Mouse (Mus musculus) limb, embryonic 14.5 days (tissue): ENCODE data around the gene Ncln. TPM values are rescaled to one million over a fixed set of nuclear protein-coding genes. Genes with fewer than 3 reads are reported as not detected.

Source experiments
- ATAC-seq: fragments of 200-750 bp; cut with Nextera tagmentation; 2 replicates; pipeline ENCODE4 v1.8.0; 2017; ENCODE audit warnings: low read depth, moderate number of reproducible peaks, moderate TSS enrichment; ENCODE audit not compliant: low FRiP score
- DNase-seq: peaks from one replicate; pipeline ENCODE4 v3.0.0-alpha.2; 2015; ENCODE audit warnings: low spot score
- H3K27ac ChIP-seq: fragments of 300-500 bp; sonication (generic); replicated peaks from 2 replicates; pipeline ENCODE4 v1.5.1; 2014; ENCODE audit warnings: low read depth, mild to moderate bottlenecking, low read length, moderate library complexity, mixed read lengths
- H3K27me3 ChIP-seq: fragments of 300-500 bp; sonication (generic); 2 replicates; pipeline ENCODE4 v1.6.1; 2014; ENCODE audit warnings: low read length, mixed read lengths; ENCODE audit not compliant: control insufficient read depth, insufficient read depth
- H3K36me3 ChIP-seq: fragments of 300-500 bp; sonication (generic); 2 replicates; pipeline ENCODE4 v1.6.1; 2014; ENCODE audit warnings: mild to moderate bottlenecking, low read length, moderate library complexity, mixed read lengths; ENCODE audit not compliant: control insufficient read depth, insufficient read depth
- H3K4me1 ChIP-seq: fragments of 300-500 bp; sonication (generic); 2 replicates; pipeline ENCODE4 v1.6.1; 2014; ENCODE audit warnings: antibody characterized with exemption, low read length, mixed read lengths; ENCODE audit not compliant: control insufficient read depth, insufficient read depth
- H3K4me2 ChIP-seq: fragments of 300-500 bp; sonication (generic); replicated peaks from 2 replicates; pipeline ENCODE4 v1.6.1; 2014; ENCODE audit warnings: low read depth, mild to moderate bottlenecking, low read length, moderate library complexity; ENCODE audit not compliant: severe bottlenecking
- H3K4me3 ChIP-seq: fragments of 300-500 bp; sonication (generic); replicated peaks from 2 replicates; pipeline ENCODE4 v1.5.1; 2014; ENCODE audit warnings: low read length
- H3K9ac ChIP-seq: fragments of 300-500 bp; sonication (generic); 2 replicates; pipeline ENCODE4 v1.6.1; 2014; ENCODE audit warnings: mild to moderate bottlenecking, low read depth, low read length, moderate library complexity; ENCODE audit not compliant: severe bottlenecking
- H3K9me3 ChIP-seq: fragments of 300-500 bp; sonication (generic); 2 replicates; pipeline ENCODE4 v1.6.1; 2016; ENCODE audit warnings: low read length; ENCODE audit not compliant: control insufficient read depth
- POLR2A ChIP-seq: fragments of 200-500 bp; IDR thresholded peaks from 2 replicates; pipeline ENCODE4 v1.8.0; 2012; ENCODE audit warnings: inconsistent platforms, mild to moderate bottlenecking, moderate library complexity, borderline replicate concordance; ENCODE audit not compliant: insufficient read depth, insufficient read length; ENCODE audit errors: extremely low read depth
- WGBS: fragments of 180-500 bp; shearing (Covaris S2); extraction: QIAGEN DNeasy Blood & Tissue Kit; methylation state at CpG from one replicate; pipeline ENCODE4 v1.1.7; 2014; 5-methylcytosine and 5-hydroxymethylcytosine counted together
- polyA plus RNA-seq, 2 experiments: library from polyadenylated mRNA; depleted of rRNA in 1 of 2; stranded (reverse) in 1 of 2; unstranded in 1 of 2; fragments of >200 nt; fragmentation: Nextera tagmentation in 1 of 2; extraction: Ambion mirVana in 1 of 2; gene quantifications; 2 replicates each; pipeline versions ENCODE4 v1.2.1 to v1.2.3; 2012 to 2014

The Ncln gene
- polyA plus RNA-seq, 2 experiments, result 76.4 to 218 TPM

GRCm38 (mm10) chr10:81482533-81482889 is 13.7 kb downstream of the Ncln start, which contains the start of gene Celf5:
Gene Celf5, minus strand, starts transcription at chr10:81482709.
- no peak for TF ChIP-seq POLR2A
- ATAC-seq (peak; percentile 53), DNase-seq (no peak)
- H3K27ac ChIP-seq, result no peak within 1 kb of the TSS
- peak within 1 kb of the TSS; percentile 55 for H3K9ac ChIP-seq
- H3K4me2 ChIP-seq, result peak within 1 kb of the TSS; percentile 83
- H3K36me3 ChIP-seq, result peaks cover 13% of the 10 kb centered on the region
- H3K4me3 ChIP-seq, result peak within 1 kb of the TSS; percentile 48
- H3K27me3 ChIP-seq, result peaks cover 20% of the 10 kb centered on the region
- 1% methylated on average over 25 of the region's 36 CpGs for WGBS
- no peaks in the 10 kb centered on the region for H3K4me1 ChIP-seq
- no peaks in the 10 kb centered on the region for H3K9me3 ChIP-seq

- H3K4me1 ChIP-seq, result no peaks in the 10 kb centered on the region
- DNase-seq (no peak), ATAC-seq (0 out of 2 replicates have a peak, but pooled peaks have one; percentile 3)
- peak overlapping the region; percentile 48 for H3K4me3 ChIP-seq
- no peak for TF ChIP-seq POLR2A
- peaks cover 6% of the 10 kb centered on the region; the same call in 1 of the 2 replicates for H3K36me3 ChIP-seq
- H3K9ac ChIP-seq, result peak overlapping the region; percentile 55
- 3% methylated on average over 35 of the region's 35 CpGs for WGBS
- H3K9me3 ChIP-seq, result no peaks in the 10 kb centered on the region
- no peak overlapping the region for H3K27ac ChIP-seq
- peak overlapping the region; percentile 83 for H3K4me2 ChIP-seq
- H3K27me3 ChIP-seq, result peaks cover 20% of the 10 kb centered on the region
These were observed 14.3 kb downstream of the Ncln start for GRCm38 (mm10) chr10:81481605-81482532.

GRCm38 (mm10) chr10:81474461-81474860 is 21.7 kb downstream of the Ncln start:
- TF ChIP-seq POLR2A, result no peak
- Histone ChIP-seq H3K36me3 (no peaks in the 10 kb centered on the region), H3K4me1 (no peaks in the 10 kb centered on the region), H3K27me3 (peaks cover 44% of the 10 kb centered on the region), H3K27ac (no peak overlapping the region), H3K4me3 (no peak overlapping the region), H3K9ac (no peak overlapping the region), H3K9me3 (no peaks in the 10 kb centered on the region), H3K4me2 (no peak overlapping the region)
- 72% methylated on average over 10 of the region's 10 CpGs for WGBS
- DNase-seq, result no peak
- ATAC-seq, result no peak

GRCm38 (mm10) chr10:81473003-81473451 is 23.2 kb downstream of the Ncln start:
- peaks cover 46% of the 10 kb centered on the region for H3K27me3 ChIP-seq
- 1% methylated on average over 20 of the region's 22 CpGs for WGBS

GRCm38 (mm10) chr10:81472403-81473002 is 23.7 kb downstream of the Ncln start:
- Histone ChIP-seq H3K9ac (no peak overlapping the region), H3K9me3 (no peaks in the 10 kb centered on the region), H3K4me3 (no peak overlapping the region), H3K4me2 (no peak overlapping the region), H3K27ac (no peak overlapping the region), H3K27me3 (peaks cover 50% of the 10 kb centered on the region), H3K36me3 (no peaks in the 10 kb centered on the region), H3K4me1 (no peaks in the 10 kb centered on the region)
- DNase-seq (no peak), ATAC-seq (no peak)
- WGBS, result 7% methylated on average over 15 of the region's 18 CpGs
- no peak for TF ChIP-seq POLR2A

More at GRCm38 (mm10) chr10:81473003-81473451, 23.2 kb downstream of the Ncln start:
- ATAC-seq, result no peak
- no peak for DNase-seq
- Histone ChIP-seq H3K36me3 (no peaks in the 10 kb centered on the region), H3K4me3 (no peak overlapping the region; the same call in 1 of the 2 replicates), H3K9me3 (no peaks in the 10 kb centered on the region), H3K27ac (no peak overlapping the region), H3K4me2 (no peak overlapping the region), H3K9ac (no peak overlapping the region), H3K4me1 (no peaks in the 10 kb centered on the region)
- no peak for TF ChIP-seq POLR2A
